Mouse (Mus musculus) hindbrain, embryonic 14.5 days (tissue): ENCODE data around the gene Ssh2. TPM values are rescaled to one million over a fixed set of nuclear protein-coding genes. Genes with fewer than 3 reads are reported as not detected.

Experiments
- ATAC-seq: fragments of 200-750 bp; cut with Nextera tagmentation; 2 replicates; pipeline ENCODE4 v1.8.0; 2017; ENCODE audit warnings: moderate number of reproducible peaks, mild to moderate bottlenecking, moderate TSS enrichment, moderate library complexity; ENCODE audit not compliant: low FRiP score
- DNase-seq: peaks from one replicate; pipeline ENCODE4 v3.0.0-alpha.2; 2015; ENCODE audit warnings: low spot score
- H3K27ac ChIP-seq: fragments of 300-500 bp; sonication (generic); 2 replicates; pipeline ENCODE4 v1.5.1; 2014; ENCODE audit warnings: mild to moderate bottlenecking, moderate library complexity
- H3K27me3 ChIP-seq: fragments of 300-500 bp; sonication (generic); 2 replicates; pipeline ENCODE4 v1.6.1; 2014; ENCODE audit warnings: mild to moderate bottlenecking, low read length, mixed read lengths; ENCODE audit not compliant: control insufficient read depth, insufficient read depth
- H3K36me3 ChIP-seq: fragments of 300-500 bp; sonication (generic); replicated peaks from 2 replicates; pipeline ENCODE4 v1.6.1; 2014; ENCODE audit not compliant: control insufficient read depth, insufficient read depth
- H3K4me1 ChIP-seq: fragments of 300-500 bp; sonication (generic); replicated peaks from 2 replicates; pipeline ENCODE4 v1.6.1; 2014; ENCODE audit warnings: antibody characterized with exemption, low read length, mixed read lengths; ENCODE audit not compliant: control insufficient read depth, insufficient read depth
- H3K4me2 ChIP-seq: fragments of 300-500 bp; sonication (generic); replicated peaks from 2 replicates; pipeline ENCODE4 v1.6.1; 2014; ENCODE audit warnings: mild to moderate bottlenecking, moderate library complexity
- H3K4me3 ChIP-seq: fragments of 300-500 bp; sonication (generic); replicated peaks from 2 replicates; pipeline ENCODE4 v1.5.1; 2014; ENCODE audit warnings: mild to moderate bottlenecking, low read length
- H3K9ac ChIP-seq: fragments of 300-500 bp; sonication (generic); 2 replicates; pipeline ENCODE4 v1.6.1; 2014
- H3K9me3 ChIP-seq: fragments of 300-500 bp; sonication (generic); 2 replicates; pipeline ENCODE4 v1.6.1; 2016; ENCODE audit warnings: low read length; ENCODE audit not compliant: control insufficient read depth
- WGBS: fragments of 180-500 bp; shearing (Covaris S2); extraction: QIAGEN DNeasy Blood & Tissue Kit; methylation state at CpG from one replicate; pipeline ENCODE4 v1.1.7; 2014; 5-methylcytosine and 5-hydroxymethylcytosine counted together
- polyA plus RNA-seq: library from polyadenylated mRNA; unstranded; fragments of >200 nt; fragmentation: Nextera tagmentation; extraction: Ambion mirVana; gene quantifications from 2 replicates; pipeline ENCODE4 v1.2.1, GENCODE M21; 2014

Gene Ssh2
- polyA plus RNA-seq, 1 experiment from 2014 or later, result 23.2 TPM

DNA sequence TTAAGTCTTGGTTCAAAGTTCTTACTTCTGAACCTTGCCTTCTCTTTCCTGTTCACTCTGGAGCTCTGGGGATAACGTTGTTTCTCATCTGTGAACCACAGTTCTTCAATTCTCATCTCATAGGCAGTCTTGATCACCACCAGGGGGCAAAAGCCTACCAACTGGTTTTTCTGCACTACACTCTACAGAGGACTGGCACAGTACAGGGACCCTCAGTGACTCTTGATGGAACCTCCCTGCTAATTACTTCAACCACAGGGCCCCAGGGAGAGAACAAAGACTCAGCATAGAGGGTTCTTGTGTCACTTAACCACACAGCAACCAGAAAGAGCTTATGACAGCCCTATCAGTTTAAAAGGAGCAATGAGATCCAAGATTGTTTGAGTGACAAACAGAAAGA, 1.3 kb upstream of the Ssh2 start:
- peak overlapping the region; percentile 86 for H3K4me2 ChIP-seq
- no peak overlapping the region for H3K9ac ChIP-seq
- no peak overlapping the region for H3K27ac ChIP-seq
- ATAC-seq (no peak), DNase-seq (peak; percentile 72)
- no peak overlapping the region for H3K4me3 ChIP-seq
- no peaks in the 10 kb centered on the region for H3K36me3 ChIP-seq
- no peaks in the 10 kb centered on the region for H3K9me3 ChIP-seq
- 11% methylated on average over 1 of the region's 1 CpGs for WGBS
- peaks cover 21% of the 10 kb centered on the region for H3K4me1 ChIP-seq
- no peaks in the 10 kb centered on the region for H3K27me3 ChIP-seq

DNA sequence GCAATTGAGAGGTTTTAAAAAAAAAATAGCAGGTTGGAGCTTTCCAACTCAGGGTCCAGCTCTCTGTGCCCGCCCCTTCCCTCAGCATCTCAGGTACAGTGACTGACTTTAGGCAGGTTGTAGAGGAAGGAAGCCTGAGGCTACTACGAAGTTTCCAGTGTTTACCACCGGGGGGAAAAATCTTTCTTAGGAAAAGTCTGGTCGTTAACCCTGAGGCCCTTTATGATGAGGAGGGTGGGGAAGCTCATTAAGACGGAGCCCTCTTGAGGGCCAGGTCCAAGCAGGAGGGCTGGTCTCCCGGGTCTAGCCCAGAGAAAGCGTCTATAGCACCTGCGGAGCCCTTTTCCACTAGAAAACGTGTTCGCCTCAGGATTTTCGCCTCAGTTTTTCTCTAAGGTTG, 604 bp upstream of the Ssh2 start:
- Histone ChIP-seq H3K9me3 (no peaks in the 10 kb centered on the region), H3K27me3 (no peaks in the 10 kb centered on the region), H3K4me1 (peaks cover 21% of the 10 kb centered on the region), H3K36me3 (no peaks in the 10 kb centered on the region), H3K4me2 (peak overlapping the region; percentile 86), H3K27ac (peak overlapping the region; percentile 100), H3K9ac (peak overlapping the region; percentile 98), H3K4me3 (peak overlapping the region; percentile 93)
- 3% methylated on average over 11 of the region's 11 CpGs for WGBS
- ATAC-seq, result no peak
- DNase-seq, result no peak

DNA sequence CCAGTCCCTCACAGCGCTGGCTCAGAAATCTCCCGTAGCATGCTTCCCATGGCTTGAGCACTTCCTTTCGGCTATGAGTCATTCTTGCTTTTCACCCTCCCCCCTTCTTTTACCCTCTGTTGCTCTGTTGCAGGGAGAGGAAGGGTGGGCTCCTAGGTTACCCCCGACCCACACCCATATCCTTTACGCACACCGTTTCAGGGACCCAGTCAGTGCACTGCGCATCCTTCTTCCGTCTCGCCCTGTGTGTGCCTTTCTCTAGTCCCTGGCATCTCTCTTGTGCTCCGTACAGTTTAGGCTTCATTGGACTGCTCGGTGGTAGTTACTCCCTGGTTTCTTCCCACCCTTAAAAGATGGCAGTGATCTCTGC, 659 bp downstream of the Ssh2 start:
- Histone ChIP-seq H3K9ac (peak overlapping the region; percentile 98), H3K9me3 (no peaks in the 10 kb centered on the region), H3K27ac (peak overlapping the region; percentile 100), H3K4me2 (peak overlapping the region; percentile 86), H3K36me3 (no peaks in the 10 kb centered on the region), H3K27me3 (no peaks in the 10 kb centered on the region), H3K4me3 (peak overlapping the region; percentile 93), H3K4me1 (peaks cover 21% of the 10 kb centered on the region)
- no peak for DNase-seq
- WGBS, result 0% methylated on average over 11 of the region's 11 CpGs
- ATAC-seq, result peak; percentile 71; the same call in 1 of the 2 replicates

DNA sequence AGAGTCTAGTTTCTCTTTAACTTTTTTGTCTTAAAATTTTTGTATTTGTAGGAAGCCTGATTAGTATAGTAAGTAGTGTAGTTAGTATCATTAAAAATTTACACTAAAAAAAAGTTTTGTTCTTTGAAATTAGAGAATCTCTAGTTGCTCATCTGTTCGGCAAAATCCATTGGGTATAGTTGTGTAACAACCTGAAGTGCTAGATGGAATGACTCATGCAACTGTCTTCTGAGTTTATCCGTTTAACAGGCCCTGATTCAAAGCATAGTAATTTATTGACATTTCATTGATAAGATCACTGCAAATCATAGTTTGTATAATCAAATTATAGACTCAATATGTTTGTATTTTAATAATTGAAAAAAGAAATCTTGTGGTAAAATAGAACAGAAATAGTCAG, 14.7 kb downstream of the Ssh2 start:
- no peak for ATAC-seq
- WGBS, result 84% methylated on average over 2 of the region's 2 CpGs
- Histone ChIP-seq H3K36me3 (no peaks in the 10 kb centered on the region), H3K4me3 (no peak overlapping the region), H3K9ac (no peak overlapping the region), H3K9me3 (no peaks in the 10 kb centered on the region), H3K4me2 (no peak overlapping the region), H3K27ac (no peak overlapping the region), H3K27me3 (no peaks in the 10 kb centered on the region), H3K4me1 (no peaks in the 10 kb centered on the region)
- no peak for DNase-seq

DNA sequence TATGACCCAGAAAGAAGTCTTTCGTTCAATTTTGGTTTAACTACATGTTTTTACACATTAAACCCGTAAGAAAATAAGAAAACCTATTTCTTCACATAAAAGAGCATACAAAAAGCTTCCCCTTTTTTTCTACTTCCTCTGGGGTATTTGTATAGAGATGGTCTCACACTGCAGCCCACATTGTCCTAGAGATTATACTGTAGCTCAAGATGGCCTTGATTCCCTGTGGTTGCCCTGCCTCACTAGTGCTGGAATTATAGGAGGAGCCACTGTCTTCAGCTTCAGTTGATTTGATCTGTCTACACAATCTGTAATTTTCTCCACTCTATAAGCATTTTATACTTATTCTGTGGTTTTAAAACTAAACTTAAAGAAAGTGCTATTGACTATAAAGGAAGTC, 15.4 kb downstream of the Ssh2 start:
- Histone ChIP-seq H3K4me2 (no peak overlapping the region), H3K4me3 (no peak overlapping the region), H3K27me3 (no peaks in the 10 kb centered on the region), H3K36me3 (no peaks in the 10 kb centered on the region), H3K9ac (no peak overlapping the region), H3K27ac (no peak overlapping the region), H3K9me3 (no peaks in the 10 kb centered on the region), H3K4me1 (no peaks in the 10 kb centered on the region)
- DNase-seq, result no peak
- no peak for ATAC-seq
- WGBS, result 95% methylated on average over 2 of the region's 2 CpGs

GRCm38 (mm10) chr11:77235267-77235666, 19.2 kb downstream of the Ssh2 start:
- Histone ChIP-seq H3K36me3 (no peaks in the 10 kb centered on the region), H3K9me3 (no peaks in the 10 kb centered on the region), H3K27me3 (no peaks in the 10 kb centered on the region), H3K9ac (no peak overlapping the region), H3K4me3 (no peak overlapping the region), H3K4me2 (no peak overlapping the region), H3K27ac (no peak overlapping the region), H3K4me1 (no peaks in the 10 kb centered on the region)
- 98% methylated on average over 1 of the region's 1 CpGs for WGBS
- DNase-seq (no peak), ATAC-seq (no peak)

- Histone ChIP-seq H3K9me3 (no peaks in the 10 kb centered on the region), H3K9ac (no peak overlapping the region), H3K27me3 (no peaks in the 10 kb centered on the region), H3K27ac (no peak overlapping the region), H3K4me1 (no peaks in the 10 kb centered on the region), H3K36me3 (no peaks in the 10 kb centered on the region), H3K4me2 (no peak overlapping the region), H3K4me3 (no peak overlapping the region)
- ATAC-seq (no peak), DNase-seq (no peak)
- 77% methylated on average over 1 of the region's 1 CpGs for WGBS
Measured at GRCm38 (mm10) chr11:77239658-77240345, 23.7 kb downstream of the Ssh2 start.

DNA sequence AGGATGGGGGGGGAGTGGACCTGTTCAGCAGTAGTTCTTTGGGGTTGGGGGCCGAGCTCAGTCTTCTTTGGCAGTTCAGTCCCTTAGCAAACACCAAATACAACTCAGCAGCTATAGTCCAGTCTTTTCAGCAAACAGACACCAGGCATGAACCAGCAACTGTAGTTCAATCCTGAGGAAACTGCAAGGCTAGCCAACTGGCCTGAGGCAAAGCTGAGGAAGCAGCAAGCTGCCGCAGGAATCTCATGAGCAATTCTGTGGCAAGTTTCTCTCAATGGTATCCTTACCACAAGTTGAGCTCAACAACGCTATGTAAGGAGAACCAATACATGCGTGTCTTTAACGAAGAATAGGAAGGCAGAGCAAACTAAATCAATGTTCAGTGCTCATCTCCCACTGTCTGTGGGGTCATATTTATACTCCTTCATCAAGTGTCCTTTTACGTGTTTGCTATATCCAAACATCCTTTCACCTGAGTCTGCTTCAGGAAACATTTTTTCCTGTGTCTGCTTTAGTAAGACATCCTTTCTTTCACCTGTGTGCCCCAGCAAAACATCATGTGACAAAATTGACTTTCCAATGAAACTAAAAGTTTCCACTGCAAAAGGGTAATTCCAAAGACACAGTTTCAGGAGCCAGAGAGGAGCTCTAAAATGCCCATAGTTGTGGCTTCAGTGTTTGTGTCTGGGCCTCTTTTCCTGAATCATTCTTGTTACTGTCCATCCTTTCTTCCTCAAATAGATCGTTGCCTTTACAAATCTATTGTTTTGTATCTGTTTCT, 24.6 kb downstream of the Ssh2 start:
- no peaks in the 10 kb centered on the region for H3K9me3 ChIP-seq
- no peak for DNase-seq
- no peaks in the 10 kb centered on the region for H3K27me3 ChIP-seq
- no peaks in the 10 kb centered on the region for H3K4me1 ChIP-seq
- H3K36me3 ChIP-seq, result no peaks in the 10 kb centered on the region
- no peak overlapping the region for H3K27ac ChIP-seq
- no peak overlapping the region for H3K4me3 ChIP-seq
- WGBS, result 91% methylated on average over 7 of the region's 7 CpGs
- H3K4me2 ChIP-seq, result no peak overlapping the region
- no peak overlapping the region for H3K9ac ChIP-seq
- no peak for ATAC-seq

- H3K4me1 ChIP-seq, result no peaks in the 10 kb centered on the region
- H3K4me2 ChIP-seq, result no peak overlapping the region
- H3K27ac ChIP-seq, result no peak overlapping the region
- ATAC-seq (no peak), DNase-seq (no peak)
- H3K4me3 ChIP-seq, result no peak overlapping the region
- H3K36me3 ChIP-seq, result no peaks in the 10 kb centered on the region
- 65% methylated on average over 2 of the region's 2 CpGs for WGBS
- H3K9me3 ChIP-seq, result no peaks in the 10 kb centered on the region
- no peaks in the 10 kb centered on the region for H3K27me3 ChIP-seq
- H3K9ac ChIP-seq, result no peak overlapping the region
Measured at GRCm38 (mm10) chr11:77242912-77243311, 26.8 kb downstream of the Ssh2 start.
